Mouse (Mus musculus): ENCODE measurements around the gene Mblac2. TPM values are rescaled to one million over a fixed set of nuclear protein-coding genes. Genes with fewer than 3 reads are reported as not detected.

Gene Mblac2
- total and polyA plus RNA-seq, 3 experiments = 0.13 to 0.71 (median 0.42) TPM

DNA sequence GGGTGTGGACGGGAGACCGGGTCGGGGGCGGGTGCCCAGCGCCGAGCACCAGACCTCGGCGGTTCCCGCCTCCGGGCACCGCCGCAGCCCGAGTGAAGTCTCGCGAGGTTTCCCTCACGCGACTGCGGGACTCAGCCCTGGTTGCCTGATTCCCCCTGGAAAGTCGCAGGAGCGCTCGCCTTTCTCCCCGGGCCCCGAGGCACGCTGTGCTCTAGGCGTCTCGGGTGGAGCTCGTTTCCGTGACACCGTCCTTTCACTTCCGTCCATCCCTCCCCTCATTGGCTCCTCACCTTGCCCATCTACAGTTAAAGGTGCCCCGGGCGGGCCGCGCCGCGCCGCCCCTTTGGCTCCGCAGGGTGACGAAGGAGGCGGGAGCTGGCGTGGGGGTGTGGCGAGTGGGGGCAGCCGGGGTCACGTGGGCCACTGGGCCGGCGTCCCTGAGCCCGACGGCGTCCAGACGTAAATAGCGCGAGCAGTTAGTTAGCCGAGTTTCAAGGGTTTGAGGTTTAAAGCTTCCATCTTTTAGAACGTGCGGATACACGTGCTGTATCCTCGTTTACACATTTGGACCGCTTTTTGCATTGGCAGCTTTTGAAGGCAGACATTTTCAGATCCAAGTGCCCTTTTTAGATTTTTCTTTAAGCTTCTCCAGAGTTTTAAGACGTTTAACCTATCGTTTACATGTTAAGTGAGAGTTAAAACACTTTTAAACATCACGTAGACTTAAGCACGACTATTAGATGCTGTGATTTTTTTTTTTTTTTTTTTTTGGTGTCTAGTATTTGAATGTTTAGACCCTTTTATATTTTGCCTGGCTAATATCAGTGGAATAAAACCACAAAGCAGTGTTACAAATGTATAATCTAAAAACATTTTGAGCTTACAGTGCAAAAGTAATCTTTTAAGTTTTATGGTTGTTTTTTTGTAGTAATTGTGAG lies 72.5 kb downstream of the Mblac2 start:
- peak overlapping the region; percentile 86 for H3K27ac ChIP-seq (ENCODE audit: insufficient read depth, low read depth)
- H3K4me1 ChIP-seq (ENCODE audit: control insufficient read depth in 1 of 2, insufficient read depth in 2 of 2) = peaks cover 0 to 10% of the 10 kb centered on the region in 2 experiments; a peak in 2 of 4 replicates
- H3K79me2 ChIP-seq (replicated peaks; ENCODE audit: control insufficient read depth, extremely low read depth, insufficient read depth, poor library complexity, severe bottlenecking) = peaks cover 13% of the 10 kb centered on the region
- H3K4me3 ChIP-seq (replicated peaks in 1 of 3; ENCODE audit: low read depth in 2 of 3, low read length in 2 of 3, poor library complexity in 1 of 3) = peak overlapping the region; percentile 71 to 73 (median 71)
- dilution Hi-C loops (cut with MboI; ENCODE audit: extremely low pct_ligation_motif_present, extremely low pct_unique_long_range_greater_than_20kb, low sequenced_read_pairs) = no loop called here
- no peak for TF ChIP-seq SIN3A (IDR thresholded peaks at IDR 0.05; ENCODE audit: low read length)
- peak; percentile 81 for TF ChIP-seq ZNF384 (IDR thresholded peaks at IDR 0.05; ENCODE audit: low read depth, low read length)
- TF ChIP-seq E2F4 (IDR thresholded peaks at IDR 0.05; ENCODE audit: insufficient replicate concordance, low read depth, low read length) = peak; percentile 68; the same call in 1 of the 2 replicates
- no peak for TF ChIP-seq UBTF (IDR thresholded peaks at IDR 0.05; ENCODE audit: low read depth, low read length)
- no peak for TF ChIP-seq ZKSCAN1 (IDR thresholded peaks at IDR 0.05; ENCODE audit: borderline replicate concordance, low read depth, low read length)
- peak; percentile 50 for TF ChIP-seq NRF1 (IDR thresholded peaks at IDR 0.05; ENCODE audit: low read depth, low read length)
- peak; percentile 68; the same call in 1 of the 2 replicates for TF ChIP-seq NELFE (IDR thresholded peaks at IDR 0.05; ENCODE audit: low read depth, low read length)
- peak; percentile 77 for TF ChIP-seq HCFC1 (IDR thresholded peaks at IDR 0.05; ENCODE audit: low read depth, low read length)
- TF ChIP-seq MAX (IDR thresholded peaks at IDR 0.05; ENCODE audit: low read length) = peak; percentile 98
- TF ChIP-seq JUND (conservative IDR thresholded peaks at IDR 0.05; ENCODE audit: low read depth, low read length) = no peak
- no peak for TF ChIP-seq SMC3 (IDR thresholded peaks at IDR 0.05; ENCODE audit: low read depth, low read length)
- TF ChIP-seq MXI1 (IDR thresholded peaks at IDR 0.05; ENCODE audit: low read depth, low read length) = peak; percentile 95
- TF ChIP-seq BHLHE40 (IDR thresholded peaks at IDR 0.05; ENCODE audit: low read depth, low read length) = peak; percentile 99
- TF ChIP-seq EP300 (IDR thresholded peaks at IDR 0.05; ENCODE audit: low read length) = no peak
- peak; percentile 67 for TF ChIP-seq ETS1 (conservative IDR thresholded peaks at IDR 0.05; ENCODE audit: low read depth, low read length)
- TF ChIP-seq RCOR1 (conservative IDR thresholded peaks at IDR 0.05; ENCODE audit: low read depth, low read length) = no peak
- TF ChIP-seq CHD2 (IDR thresholded peaks at IDR 0.05; ENCODE audit: low read length) = peak; percentile 72
- no peak for TF ChIP-seq JUN (IDR thresholded peaks at IDR 0.05; ENCODE audit: insufficient read depth, low read depth, low read length)
- TF ChIP-seq ZC3H11A (IDR thresholded peaks at IDR 0.05; ENCODE audit: low read depth, low read length) = no peak
- peak; percentile 99 for TF ChIP-seq USF1 (IDR thresholded peaks at IDR 0.05; ENCODE audit: low read depth, low read length)
- TF ChIP-seq ELF1 (IDR thresholded peaks at IDR 0.05; ENCODE audit: low read depth, low read length) = peak; percentile 80
- TF ChIP-seq TCF12 (IDR thresholded peaks at IDR 0.05; ENCODE audit: low read depth, low read length) = no peak; the same call in 1 of the 2 replicates
- TF ChIP-seq CTCF (conservative IDR thresholded peaks at IDR 0.05 in 1 of 2, IDR thresholded peaks at IDR 0.05 in 1 of 2; ENCODE audit: low read depth in 2 of 2, low read length in 2 of 2) = no peak
- TF ChIP-seq PAX5 (IDR thresholded peaks at IDR 0.05; ENCODE audit: low read length) = no peak
- TF ChIP-seq CHD1 (IDR thresholded peaks at IDR 0.05; ENCODE audit: low read depth, low read length) = peak; percentile 69
- TF ChIP-seq IRF4 (IDR thresholded peaks at IDR 0.05; ENCODE audit: low read depth, low read length) = no peak
- TF ChIP-seq TBP (conservative IDR thresholded peaks at IDR 0.05; ENCODE audit: low read depth, low read length) = peak; percentile 86
- TF ChIP-seq MYC (IDR thresholded peaks at IDR 0.05; ENCODE audit: low read depth, low read length) = peak; percentile 99
- peak; percentile 94 for TF ChIP-seq USF2 (conservative IDR thresholded peaks at IDR 0.05; ENCODE audit: low read depth, low read length)
- peak; percentile 34; the same call in 1 of the 2 replicates for TF ChIP-seq MAZ (IDR thresholded peaks at IDR 0.05; ENCODE audit: low read depth, low read length)
- TF ChIP-seq MEF2A (IDR thresholded peaks at IDR 0.05; ENCODE audit: borderline replicate concordance, low read depth, low read length) = peak; percentile 29; the same call in 1 of the 2 replicates
- TF ChIP-seq POLR2AphosphoS2 (IDR thresholded peaks at IDR 0.05; ENCODE audit: low read depth, low read length) = no peak; the same call in 1 of the 2 replicates
- no peak for TF ChIP-seq GABPA (IDR thresholded peaks at IDR 0.05; ENCODE audit: insufficient replicate concordance, low read depth, low read length)
- TF ChIP-seq ZMIZ1 (IDR thresholded peaks at IDR 0.05; ENCODE audit: low read depth, low read length) = peak; percentile 89
- TF ChIP-seq RAD21 (IDR thresholded peaks at IDR 0.05; ENCODE audit: low read depth, low read length) = no peak
- TF ChIP-seq POLR2A (IDR thresholded peaks at IDR 0.05; ENCODE audit: low read depth, low read length) = peak; percentile 75
- TF ChIP-seq KAT2A (IDR thresholded peaks at IDR 0.05; ENCODE audit: insufficient replicate concordance, low read length) = peak; percentile 63; the same call in 1 of the 2 replicates
- no peak for TF ChIP-seq MAFK (IDR thresholded peaks at IDR 0.05; ENCODE audit: insufficient replicate concordance, low read length)
- peak overlapping the region; percentile 84 for H3K9ac ChIP-seq (ENCODE audit: insufficient read depth, low read depth)
- no peaks in the 10 kb centered on the region for H3K27me3 ChIP-seq (replicated peaks)
- DNase-seq (ENCODE audit: extremely low read depth) = peak; percentile 96
- H3K36me3 ChIP-seq (replicated peaks in 1 of 2; ENCODE audit: control insufficient read depth in 1 of 2, insufficient read depth in 1 of 2, low read length in 1 of 2) = peaks cover 11 to 14% of the 10 kb centered on the region in 2 experiments
- in situ Hi-C loops (cut with MboI; ENCODE audit: low pct_ligation_motif_present, low pct_unique_long_range_greater_than_20kb, low sequenced_read_pairs) = no loop called here
- H3K9me3 ChIP-seq (replicated peaks; ENCODE audit: low read length) = no peaks in the 10 kb centered on the region
- H3K4me2 ChIP-seq (ENCODE audit: insufficient read depth, low read depth, poor library complexity, severe bottlenecking) = no peak overlapping the region
